Mouse (Mus musculus) liver, postnatal 0 days (tissue): ENCODE results near the gene Dpm1. TPM values are rescaled to one million over a fixed set of nuclear protein-coding genes. Genes with fewer than 3 reads are reported as not detected.

Experiments used
- ATAC-seq: fragments of 200-750 bp; cut with Nextera tagmentation; 2 replicates; pipeline ENCODE4 v1.8.0; 2017; ENCODE audit warnings: mild to moderate bottlenecking, moderate library complexity
- DNase-seq: peaks from one replicate; pipeline ENCODE4 v3.0.0-alpha.2; 2016
- H3K27ac ChIP-seq: fragments of 300-500 bp; sonication (generic); 2 replicates; pipeline ENCODE4 v1.5.1; 2014; ENCODE audit warnings: antibody characterized with exemption, moderate library complexity, mild to moderate bottlenecking, low read depth
- H3K27me3 ChIP-seq: fragments of 300-500 bp; sonication (generic); 2 replicates; pipeline ENCODE4 v1.6.1; 2014; ENCODE audit warnings: low read length, control low read depth, mixed read lengths; ENCODE audit not compliant: insufficient read depth
- H3K36me3 ChIP-seq: fragments of 300-500 bp; sonication (generic); replicated peaks from 2 replicates; pipeline ENCODE4 v1.6.1; 2014; ENCODE audit warnings: mild to moderate bottlenecking, control low read depth, low read length, moderate library complexity, mixed read lengths; ENCODE audit not compliant: insufficient read depth
- H3K4me1 ChIP-seq: fragments of 300-500 bp; sonication (generic); 2 replicates; pipeline ENCODE4 v1.6.1; 2014; ENCODE audit warnings: antibody characterized with exemption, mild to moderate bottlenecking, control low read depth; ENCODE audit not compliant: insufficient read depth
- H3K4me2 ChIP-seq: fragments of 300-500 bp; sonication (generic); 2 replicates; pipeline ENCODE4 v1.6.1; 2014; ENCODE audit warnings: low read depth, mild to moderate bottlenecking, low read length, moderate library complexity, mixed read lengths
- H3K4me3 ChIP-seq: fragments of 300-500 bp; sonication (generic); 2 replicates; pipeline ENCODE4 v1.5.1; 2014; ENCODE audit warnings: low read depth, low read length
- H3K9ac ChIP-seq: fragments of 300-500 bp; sonication (generic); replicated peaks from 2 replicates; pipeline ENCODE4 v1.6.1; 2014; ENCODE audit warnings: mild to moderate bottlenecking, moderate library complexity
- H3K9me3 ChIP-seq: fragments of 300-500 bp; sonication (generic); 2 replicates; pipeline ENCODE4 v1.6.1; 2016; ENCODE audit warnings: mild to moderate bottlenecking, control low read depth, low read length, mixed read lengths
- CTCF ChIP-seq: sonication (generic); IDR thresholded peaks from 2 replicates; pipeline ENCODE4 v1.5.1; 2016; ENCODE audit warnings: antibody characterized with exemption, low read depth
- EP300 ChIP-seq: IDR thresholded peaks from 2 replicates; pipeline ENCODE4 v1.6.1; 2016; ENCODE audit warnings: antibody characterized with exemption, low read depth, mild to moderate bottlenecking
- WGBS: fragments of 180-500 bp; shearing (Covaris S2); extraction: QIAGEN DNeasy Blood & Tissue Kit; methylation state at CpG from one replicate; pipeline ENCODE4 v1.1.7; 2014; ENCODE audit not compliant: insufficient replicate concordance; 5-methylcytosine and 5-hydroxymethylcytosine counted together
- polyA plus RNA-seq: library from polyadenylated mRNA; unstranded; fragments of >200 nt; fragmentation: Nextera tagmentation; extraction: Ambion mirVana; gene quantifications from 2 replicates; pipeline ENCODE4 v1.2.1, GENCODE M21; 2015

The Dpm1 gene
- polyA plus RNA-seq, 1 experiment from 2014 or later, result 87.3 TPM

DNA sequence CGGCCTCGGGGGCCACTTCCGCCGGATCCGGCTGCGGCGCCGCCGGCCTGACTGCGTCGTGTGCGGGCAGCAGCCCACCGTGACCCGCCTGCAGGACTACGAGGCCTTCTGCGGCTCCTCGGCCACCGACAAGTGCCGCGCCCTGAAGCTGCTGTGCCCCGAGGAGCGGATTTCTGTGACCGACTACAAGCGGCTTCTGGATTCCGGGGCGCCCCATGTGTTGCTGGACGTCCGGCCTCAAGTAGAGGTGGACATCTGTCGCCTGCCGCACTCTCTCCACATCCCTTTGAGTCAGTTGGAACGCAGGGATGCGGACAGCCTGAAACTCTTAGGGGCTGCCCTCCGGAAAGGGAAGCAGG is 1.1 kb upstream of the Dpm1 start:
- Histone ChIP-seq H3K27me3 (no peaks in the 10 kb centered on the region), H3K9ac (peak overlapping the region; percentile 96), H3K4me1 (peaks cover 28% of the 10 kb centered on the region), H3K9me3 (no peaks in the 10 kb centered on the region), H3K4me2 (peak overlapping the region; percentile 98), H3K27ac (no peak overlapping the region), H3K36me3 (peaks cover 4% of the 10 kb centered on the region), H3K4me3 (peak overlapping the region; percentile 97)
- no peak for DNase-seq
- TF ChIP-seq CTCF (no peak), EP300 (no peak)
- no peak for ATAC-seq
- WGBS, result 52% methylated on average over 33 of the region's 33 CpGs

DNA sequence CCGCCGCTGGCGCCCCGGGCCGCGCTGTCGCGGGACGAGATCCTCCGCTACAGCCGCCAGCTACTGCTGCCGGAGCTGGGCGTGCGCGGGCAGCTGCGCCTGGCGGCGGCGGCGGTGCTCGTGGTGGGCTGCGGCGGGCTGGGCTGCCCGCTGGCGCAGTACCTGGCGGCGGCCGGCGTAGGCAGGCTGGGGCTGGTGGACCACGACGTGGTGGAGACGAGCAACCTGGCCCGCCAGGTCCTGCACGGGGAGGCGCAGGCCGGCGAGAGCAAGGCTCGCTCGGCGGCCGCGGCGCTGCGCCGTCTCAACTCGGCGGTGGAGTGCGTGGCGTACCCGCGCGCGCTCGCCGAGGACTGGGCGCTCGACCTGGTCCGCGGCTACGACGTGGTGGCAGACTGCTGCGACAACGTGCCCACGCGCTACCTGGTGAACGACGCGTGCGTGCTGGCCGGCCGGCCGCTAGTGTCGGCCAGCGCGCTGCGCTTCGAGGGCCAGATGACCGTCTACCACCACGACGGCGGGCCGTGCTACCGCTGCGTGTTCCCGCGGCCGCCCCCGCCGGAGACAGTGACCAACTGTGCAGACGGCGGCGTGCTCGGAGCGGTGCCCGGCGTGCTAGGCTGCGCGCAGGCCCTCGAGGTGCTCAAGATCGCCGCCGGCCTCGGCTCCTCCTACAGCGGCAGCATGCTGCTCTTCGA is 531 bp upstream of the Dpm1 start:
- TF ChIP-seq CTCF (no peak), EP300 (no peak)
- peaks cover 28% of the 10 kb centered on the region for H3K4me1 ChIP-seq
- peak overlapping the region; percentile 98 for H3K4me2 ChIP-seq
- no peaks in the 10 kb centered on the region for H3K27me3 ChIP-seq
- peak overlapping the region; percentile 96 for H3K9ac ChIP-seq
- H3K36me3 ChIP-seq, result peaks cover 9% of the 10 kb centered on the region
- DNase-seq (no peak), ATAC-seq (peak; percentile 62)
- peak overlapping the region; percentile 86 for H3K27ac ChIP-seq
- peak overlapping the region; percentile 97 for H3K4me3 ChIP-seq
- under 1% methylated on average over 72 of the region's 105 CpGs for WGBS
- H3K9me3 ChIP-seq, result no peaks in the 10 kb centered on the region

- Histone ChIP-seq H3K9me3 (no peaks in the 10 kb centered on the region), H3K27me3 (no peaks in the 10 kb centered on the region), H3K27ac (peak overlapping the region; percentile 86), H3K36me3 (peaks cover 24% of the 10 kb centered on the region), H3K4me1 (peaks cover 28% of the 10 kb centered on the region), H3K4me3 (peak overlapping the region; percentile 97), H3K9ac (peak overlapping the region; percentile 96), H3K4me2 (peak overlapping the region; percentile 98)
- WGBS, result 11% methylated on average over 41 of the region's 41 CpGs
- DNase-seq (peak; percentile 69), ATAC-seq (peak; percentile 60)
- TF ChIP-seq EP300, result no peak
- TF ChIP-seq CTCF, result no peak
Observed at GRCm38 (mm10) chr2:168229116-168230025, 1.0 kb downstream of the Dpm1 start.

GRCm38 (mm10) chr2:168223326-168223725 is 7.1 kb downstream of the Dpm1 start:
- H3K4me3 ChIP-seq, result no peak overlapping the region
- DNase-seq (no peak), ATAC-seq (no peak)
- TF ChIP-seq EP300 (no peak), CTCF (no peak)
- H3K36me3 ChIP-seq, result peaks cover 73% of the 10 kb centered on the region
- no peak overlapping the region for H3K9ac ChIP-seq
- H3K4me1 ChIP-seq, result peaks cover 5% of the 10 kb centered on the region
- H3K27ac ChIP-seq, result no peak overlapping the region
- no peak overlapping the region for H3K4me2 ChIP-seq
- no peaks in the 10 kb centered on the region for H3K27me3 ChIP-seq
- 81% methylated on average over 6 of the region's 6 CpGs for WGBS
- H3K9me3 ChIP-seq, result no peaks in the 10 kb centered on the region

DNA sequence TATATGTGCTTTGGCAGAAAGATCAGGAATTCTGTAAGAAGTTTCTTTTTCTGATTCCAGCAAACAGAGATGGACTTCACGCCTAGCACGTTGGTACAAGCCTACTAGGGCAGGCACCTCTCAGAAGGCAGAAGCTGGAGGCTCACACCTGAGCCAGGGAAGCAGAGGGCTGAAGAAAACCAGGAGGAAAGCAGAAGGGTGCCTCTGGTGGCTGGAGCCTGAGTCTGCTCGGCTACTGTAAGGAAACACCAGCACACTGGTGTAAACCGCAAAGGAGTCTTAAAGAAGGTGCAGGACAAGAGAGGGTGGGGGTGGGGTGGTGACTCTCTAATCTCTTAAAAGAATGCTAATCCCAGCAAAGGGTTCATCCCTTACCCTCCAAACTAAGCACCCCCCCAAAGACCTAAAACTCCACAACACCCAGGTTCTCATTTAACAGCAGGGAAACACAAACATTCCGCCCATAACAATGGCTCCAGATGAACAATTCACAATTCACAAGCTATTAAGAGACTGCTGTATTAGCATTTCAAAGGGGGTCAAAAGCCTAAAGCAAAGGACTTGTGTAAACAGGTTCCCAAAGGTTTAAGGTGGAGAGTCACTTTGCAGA is 16.5 kb downstream of the Dpm1 start:
- 63% methylated on average over 5 of the region's 5 CpGs for WGBS
- TF ChIP-seq EP300 (no peak), CTCF (no peak)
- Histone ChIP-seq H3K4me1 (no peaks in the 10 kb centered on the region), H3K36me3 (peaks cover 70% of the 10 kb centered on the region), H3K27me3 (no peaks in the 10 kb centered on the region), H3K9ac (no peak overlapping the region), H3K4me3 (no peak overlapping the region), H3K9me3 (no peaks in the 10 kb centered on the region), H3K27ac (no peak overlapping the region), H3K4me2 (no peak overlapping the region)
- ATAC-seq, result no peak
- DNase-seq, result no peak

DNA sequence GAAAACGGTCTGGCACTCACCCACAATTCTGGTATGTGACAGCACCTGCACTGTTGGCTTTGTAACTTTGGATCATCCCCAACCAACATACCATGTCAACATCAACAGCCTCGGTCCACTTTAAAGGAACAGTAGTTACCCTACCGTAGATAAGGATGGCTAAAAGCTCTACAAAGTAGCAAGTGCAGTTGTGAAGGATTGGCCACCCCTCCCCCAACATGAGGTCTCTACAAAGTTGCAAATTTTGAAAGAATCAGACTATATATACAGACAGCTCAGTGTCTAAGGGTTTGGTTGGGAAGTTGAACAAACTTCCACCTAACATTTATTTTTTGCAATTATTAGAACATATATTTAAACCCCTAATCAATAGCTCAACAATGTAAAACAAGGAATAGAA is 22.5 kb downstream of the Dpm1 start:
- no peak for TF ChIP-seq EP300
- no peak for TF ChIP-seq CTCF
- no peak overlapping the region for H3K4me3 ChIP-seq
- no peak overlapping the region for H3K9ac ChIP-seq

More for the DNA sequence above, 22.5 kb downstream of the Dpm1 start:
- H3K4me1 ChIP-seq, result peaks cover 21% of the 10 kb centered on the region
- DNase-seq (no peak), ATAC-seq (no peak)
- peak overlapping the region; percentile 95; the same call in 1 of the 2 replicates for H3K4me2 ChIP-seq
- H3K9me3 ChIP-seq, result no peaks in the 10 kb centered on the region
- H3K27ac ChIP-seq, result peak overlapping the region; percentile 99
- no peaks in the 10 kb centered on the region for H3K27me3 ChIP-seq
- 87% methylated on average over 3 of the region's 3 CpGs for WGBS
- peaks cover 46% of the 10 kb centered on the region for H3K36me3 ChIP-seq
